Mouse (Mus musculus) embryonic fibroblast, embryonic 13.5 days (primary cell): ENCODE data around the gene Poldip2.

Experiments used
- CTCF ChIP-seq: IDR thresholded peaks from 2 replicates; pipeline ENCODE4 v1.5.1; 2011; ENCODE audit warnings: mild to moderate bottlenecking, control low read depth, low read length, moderate library complexity, borderline replicate concordance; ENCODE audit not compliant: insufficient read depth
- POLR2A ChIP-seq: IDR thresholded peaks from 2 replicates; pipeline ENCODE4 v1.6.1; 2011; ENCODE audit warnings: low read depth, mild to moderate bottlenecking, control low read depth, low read length, moderate library complexity

DNA sequence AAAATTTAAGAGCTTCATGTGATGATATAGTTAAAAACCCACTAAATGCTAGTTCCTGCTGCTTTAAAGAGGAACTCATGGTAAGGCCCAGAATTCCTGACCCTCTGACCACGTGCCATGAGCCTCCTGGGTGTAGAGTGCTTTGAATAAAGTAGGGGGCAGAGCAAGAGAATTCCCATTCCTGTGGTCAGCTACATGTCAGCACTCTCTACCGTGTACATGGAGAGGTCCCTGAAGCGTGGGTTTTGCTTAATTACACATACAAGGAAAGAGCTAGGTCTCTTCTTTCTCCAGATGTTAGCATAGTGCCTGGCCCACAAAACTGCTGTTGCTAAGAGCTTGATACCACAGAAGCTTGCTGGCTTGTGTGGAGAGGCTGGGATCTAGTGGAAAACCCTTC, 6.6 kb upstream of the Poldip2 start:
- TF ChIP-seq CTCF (no peak), POLR2A (no peak)
